Mouse (Mus musculus) brown adipose tissue, adult 24 weeks (tissue): Measurements from ENCODE around the gene Esr1. TPM values are rescaled to one million over a fixed set of nuclear protein-coding genes. Genes with fewer than 3 reads are reported as not detected.

Experiments used
- H3K27ac ChIP-seq: fragments of 200-500 bp; replicated peaks from 2 replicates; pipeline ENCODE4 v1.5.1; 2012; ENCODE audit warnings: low read depth, mild to moderate bottlenecking, low read length
- H3K4me1 ChIP-seq: fragments of 200-500 bp; 2 replicates; pipeline ENCODE4 v1.6.1; 2012; ENCODE audit warnings: low read length, mixed read lengths; ENCODE audit not compliant: control insufficient read depth, insufficient read depth, insufficient read length
- H3K4me3 ChIP-seq: fragments of 200-500 bp; 2 replicates; pipeline ENCODE4 v1.5.1; 2012; ENCODE audit warnings: low read depth, mild to moderate bottlenecking, low read length, moderate library complexity; ENCODE audit not compliant: insufficient read depth
- polyA plus RNA-seq: library from polyadenylated mRNA; stranded (reverse); fragments of >200 nt; gene quantifications from 2 replicates; pipeline ENCODE4 v1.2.4, GENCODE M21; 2012; ENCODE audit not compliant: missing spikeins, insufficient read depth, insufficient read length

Gene Esr1
- polyA plus RNA-seq, 1 experiment = 11.3 TPM

GRCm38 (mm10) chr10:4910451-4910850 is 299.1 kb downstream of the Esr1 start:
- Histone ChIP-seq H3K4me3 (no peak overlapping the region), H3K27ac (no peak overlapping the region), H3K4me1 (no peaks in the 10 kb centered on the region)

- H3K4me3 ChIP-seq = no peak overlapping the region
- no peak overlapping the region for H3K27ac ChIP-seq
- no peaks in the 10 kb centered on the region for H3K4me1 ChIP-seq
These were observed 307.7 kb downstream of the Esr1 start for GRCm38 (mm10) chr10:4919046-4919445.

- Histone ChIP-seq H3K4me3 (no peak overlapping the region), H3K27ac (no peak overlapping the region), H3K4me1 (no peaks in the 10 kb centered on the region)
These were observed 312.2 kb downstream of the Esr1 start for GRCm38 (mm10) chr10:4923616-4924015.

- H3K27ac ChIP-seq = no peak overlapping the region
- no peaks in the 10 kb centered on the region for H3K4me1 ChIP-seq
- no peak overlapping the region for H3K4me3 ChIP-seq
These were observed 313.0 kb downstream of the Esr1 start for GRCm38 (mm10) chr10:4924391-4924790.

- no peak overlapping the region for H3K4me3 ChIP-seq
- no peaks in the 10 kb centered on the region for H3K4me1 ChIP-seq
- H3K27ac ChIP-seq = no peak overlapping the region
These were observed 331.8 kb downstream of the Esr1 start for GRCm38 (mm10) chr10:4943148-4943547.

- H3K4me3 ChIP-seq = no peak overlapping the region
- no peaks in the 10 kb centered on the region for H3K4me1 ChIP-seq
- H3K27ac ChIP-seq = no peak overlapping the region
These were observed 333.3 kb downstream of the Esr1 start for GRCm38 (mm10) chr10:4944725-4945124.

GRCm38 (mm10) chr10:4965768-4966167 is 354.4 kb downstream of the Esr1 start:
- H3K4me3 ChIP-seq = no peak overlapping the region
- no peak overlapping the region for H3K27ac ChIP-seq
- no peaks in the 10 kb centered on the region for H3K4me1 ChIP-seq

- H3K27ac ChIP-seq = no peak overlapping the region
- no peak overlapping the region for H3K4me3 ChIP-seq
- H3K4me1 ChIP-seq = no peaks in the 10 kb centered on the region
These were observed 359.8 kb downstream of the Esr1 start for GRCm38 (mm10) chr10:4971156-4971555.

GRCm38 (mm10) chr10:4971586-4971985 is 360.2 kb downstream of the Esr1 start:
- Histone ChIP-seq H3K4me1 (no peaks in the 10 kb centered on the region), H3K27ac (no peak overlapping the region), H3K4me3 (no peak overlapping the region)

GRCm38 (mm10) chr10:4972026-4972425 is 360.6 kb downstream of the Esr1 start:
- Histone ChIP-seq H3K4me1 (no peaks in the 10 kb centered on the region), H3K27ac (no peak overlapping the region), H3K4me3 (no peak overlapping the region)

GRCm38 (mm10) chr10:4974246-4974645 is 362.9 kb downstream of the Esr1 start:
- Histone ChIP-seq H3K4me3 (no peak overlapping the region), H3K27ac (no peak overlapping the region), H3K4me1 (no peaks in the 10 kb centered on the region)

- no peaks in the 10 kb centered on the region for H3K4me1 ChIP-seq
These were observed 365.2 kb downstream of the Esr1 start for GRCm38 (mm10) chr10:4976557-4976956.

GRCm38 (mm10) chr10:4977374-4977773 is 366.0 kb downstream of the Esr1 start:
- Histone ChIP-seq H3K27ac (no peak overlapping the region), H3K4me1 (no peaks in the 10 kb centered on the region), H3K4me3 (no peak overlapping the region)

More at GRCm38 (mm10) chr10:4976557-4976956, 365.2 kb downstream of the Esr1 start:
- H3K4me3 ChIP-seq = no peak overlapping the region
- H3K27ac ChIP-seq = no peak overlapping the region

GRCm38 (mm10) chr10:4983919-4984318 is 372.5 kb downstream of the Esr1 start:
- no peaks in the 10 kb centered on the region for H3K4me1 ChIP-seq
- no peak overlapping the region for H3K27ac ChIP-seq
- H3K4me3 ChIP-seq = no peak overlapping the region

- Histone ChIP-seq H3K4me1 (no peaks in the 10 kb centered on the region), H3K27ac (no peak overlapping the region), H3K4me3 (no peak overlapping the region)
These were observed 382.4 kb downstream of the Esr1 start for GRCm38 (mm10) chr10:4993802-4994201.

- H3K4me3 ChIP-seq = no peak overlapping the region
- no peaks in the 10 kb centered on the region for H3K4me1 ChIP-seq
- H3K27ac ChIP-seq = no peak overlapping the region
These were observed 385.2 kb downstream of the Esr1 start for GRCm38 (mm10) chr10:4996592-4996991.
